Mouse (Mus musculus) liver, embryonic 14.5 days (tissue): ENCODE data around the gene Vmn1r195. TPM values are rescaled to one million over a fixed set of nuclear protein-coding genes. Genes with fewer than 3 reads are reported as not detected.
"Not testable (repeated sequence)": the region's sequence is repeated elsewhere in the genome, so short reads cannot be mapped to it uniquely, and the experiment has no call there.

Source experiments
- ATAC-seq: fragments of 200-750 bp; cut with Nextera tagmentation; 2 replicates; pipeline ENCODE4 v1.8.0; 2017; ENCODE audit warnings: moderate number of reproducible peaks, mild to moderate bottlenecking, moderate library complexity; ENCODE audit not compliant: insufficient read depth
- DNase-seq, 3 experiments: peaks; one replicate each; pipeline ENCODE4 v3.0.0-alpha.2; 2012 to 2013; ENCODE audit warnings: low read depth in 3 of 3, low spot score in 3 of 3
- H3K27ac ChIP-seq: fragments of 300-500 bp; sonication (generic); 2 replicates; pipeline ENCODE4 v1.5.1; 2014; ENCODE audit warnings: moderate library complexity, mild to moderate bottlenecking, control low read depth, inconsistent platforms
- H3K27me3 ChIP-seq: fragments of 300-500 bp; sonication (generic); 2 replicates; pipeline ENCODE4 v1.6.1; 2014; ENCODE audit warnings: mild to moderate bottlenecking, low read length, moderate library complexity; ENCODE audit not compliant: control insufficient read depth, insufficient read depth
- H3K36me3 ChIP-seq: fragments of 300-500 bp; sonication (generic); replicated peaks from 2 replicates; pipeline ENCODE4 v1.6.1; 2014; ENCODE audit warnings: low read depth; ENCODE audit not compliant: control insufficient read depth, insufficient read depth
- H3K4me1 ChIP-seq, 2 experiments: fragments of 200-500 bp in 1 of 2; fragments of 300-500 bp in 1 of 2; sonication (generic) in 1 of 2; replicated peaks; 2 replicates each; pipeline ENCODE4 v1.6.1; 2012 to 2014; ENCODE audit warnings: antibody characterized with exemption in 1 of 2, inconsistent platforms in 1 of 2, low read length in 1 of 2; ENCODE audit not compliant: control insufficient read depth in 2 of 2, insufficient read depth in 2 of 2
- H3K4me2 ChIP-seq: fragments of 300-500 bp; sonication (generic); 2 replicates; pipeline ENCODE4 v1.6.1; 2014; ENCODE audit warnings: low read depth, mild to moderate bottlenecking, control low read depth, moderate library complexity
- H3K4me3 ChIP-seq, 2 experiments: fragments of 200-500 bp in 1 of 2; fragments of 300-500 bp in 1 of 2; sonication (generic) in 1 of 2; 2 replicates each; pipeline ENCODE4 v1.5.1; 2012 to 2014; ENCODE audit warnings: low read depth in 2 of 2, low read length in 2 of 2, mild to moderate bottlenecking in 2 of 2, control low read depth in 1 of 2, inconsistent platforms in 1 of 2, moderate library complexity in 1 of 2; ENCODE audit not compliant: insufficient read depth in 1 of 2
- H3K9ac ChIP-seq: fragments of 300-500 bp; sonication (generic); replicated peaks from 2 replicates; pipeline ENCODE4 v1.6.1; 2014; ENCODE audit warnings: mild to moderate bottlenecking, control low read depth, moderate library complexity
- H3K9me3 ChIP-seq: fragments of 300-500 bp; sonication (generic); 2 replicates; pipeline ENCODE4 v1.6.1; 2016; ENCODE audit warnings: low read length, mixed read lengths; ENCODE audit not compliant: control insufficient read depth
- CTCF ChIP-seq: IDR thresholded peaks from 2 replicates; pipeline ENCODE4 v1.5.1; 2016; ENCODE audit warnings: antibody characterized with exemption, low read depth, control low read depth
- EP300 ChIP-seq: IDR thresholded peaks from 2 replicates; pipeline ENCODE4 v1.6.1; 2016; ENCODE audit warnings: antibody characterized with exemption, low read depth
- WGBS: fragments of 180-500 bp; shearing (Covaris S2); extraction: QIAGEN DNeasy Blood & Tissue Kit; methylation state at CpG from one replicate; pipeline ENCODE4 v1.1.7; 2014; ENCODE audit not compliant: insufficient replicate concordance; 5-methylcytosine and 5-hydroxymethylcytosine counted together
- polyA plus RNA-seq, 2 experiments: library from polyadenylated mRNA; depleted of rRNA in 1 of 2; stranded (reverse) in 1 of 2; unstranded in 1 of 2; fragments of >200 nt; fragmentation: Nextera tagmentation in 1 of 2; extraction: Ambion mirVana in 1 of 2; gene quantifications; 2 replicates each; pipeline versions ENCODE4 v1.2.1 to v1.2.3; 2012 to 2014

Gene Vmn1r195
- polyA plus RNA-seq, 2 experiments: not detected

- WGBS: 50% methylated on average over 2 of the region's 2 CpGs
- no peaks in the 10 kb centered on the region for H3K9me3 ChIP-seq
- no peak within 1 kb of the TSS for H3K4me3 ChIP-seq
- H3K9ac ChIP-seq: no peak within 1 kb of the TSS
- no peaks in the 10 kb centered on the region for H3K4me1 ChIP-seq
- no peak for TF ChIP-seq EP300
- TF ChIP-seq CTCF: no peak
- no peaks in the 10 kb centered on the region for H3K36me3 ChIP-seq
- no peak within 1 kb of the TSS for H3K27ac ChIP-seq
- H3K4me2 ChIP-seq: no peak within 1 kb of the TSS
- no peaks in the 10 kb centered on the region for H3K27me3 ChIP-seq
- DNase-seq: no peak
- ATAC-seq: no peak
These were observed 19.3 kb downstream of the Vmn1r195 start, which contains the start of gene Vmn1r196 for GRCm38 (mm10) chr13:22289620-22290019. Gene Vmn1r196, plus strand, starts transcription at chr13:22289920.

DNA sequence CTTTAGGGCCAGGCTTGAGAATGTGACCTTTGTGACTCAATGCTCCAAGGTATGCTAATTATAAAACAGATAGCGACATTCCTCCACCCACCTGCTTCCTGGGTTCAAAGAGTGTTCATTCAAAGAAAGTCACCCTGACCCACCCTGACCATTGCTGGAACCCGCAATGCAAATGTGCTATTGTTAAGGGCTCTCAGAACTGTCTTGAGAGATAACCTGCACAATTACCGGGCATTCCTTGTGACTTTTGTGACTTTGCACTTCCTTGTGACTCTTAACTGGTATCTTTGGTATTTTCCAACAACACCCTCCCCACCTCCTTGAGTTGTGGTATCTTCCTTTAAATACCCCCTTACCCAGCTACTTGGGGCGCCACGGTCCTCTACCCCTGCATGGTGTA, 37.8 kb downstream of the Vmn1r195 start:
- DNase-seq, H3K4me3 ChIP-seq, H3K4me2 ChIP-seq, H3K9me3 ChIP-seq, H3K36me3 ChIP-seq, H3K27me3 ChIP-seq, H3K4me1 ChIP-seq, ATAC-seq, H3K9ac ChIP-seq, H3K27ac ChIP-seq: not testable (repeated sequence)
- WGBS: 63% methylated on average over 5 of the region's 5 CpGs

GRCm38 (mm10) chr13:22315361-22315760, 45.0 kb downstream of the Vmn1r195 start:
- TF ChIP-seq EP300 (no peak), CTCF (no peak)
- H3K27me3 ChIP-seq: no peaks in the 10 kb centered on the region
- no peak overlapping the region for H3K4me2 ChIP-seq
- no peak for DNase-seq
- H3K9me3 ChIP-seq: no peaks in the 10 kb centered on the region
- H3K36me3 ChIP-seq: no peaks in the 10 kb centered on the region
- no peak overlapping the region for H3K4me3 ChIP-seq
- no peaks in the 10 kb centered on the region for H3K4me1 ChIP-seq
- H3K9ac ChIP-seq: no peak overlapping the region
- H3K27ac ChIP-seq: no peak overlapping the region
- no peak for ATAC-seq
- WGBS: 39% methylated on average over 2 of the region's 2 CpGs

DNA sequence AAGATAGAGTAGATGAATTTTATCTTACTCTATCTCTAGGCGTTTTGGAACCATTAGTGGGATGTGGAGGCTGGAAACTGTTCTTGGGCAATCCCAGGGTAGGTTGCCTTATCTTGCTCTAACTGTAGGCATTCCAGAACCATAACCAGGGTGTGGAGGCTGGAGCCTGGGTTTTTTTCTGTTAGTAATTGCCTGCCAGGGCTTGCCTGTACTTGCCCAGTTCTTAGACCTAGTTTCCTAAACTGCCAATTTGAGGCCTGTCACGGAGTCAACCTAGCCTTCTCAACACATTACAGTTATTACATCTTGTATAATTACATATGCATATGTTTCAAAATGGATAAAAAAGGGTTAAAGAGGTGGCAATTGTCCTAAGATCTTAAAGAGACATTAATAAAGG, 47.0 kb downstream of the Vmn1r195 start:
- no peak for ATAC-seq
- Histone ChIP-seq H3K27me3 (no peaks in the 10 kb centered on the region), H3K27ac (no peak overlapping the region), H3K9me3 (no peaks in the 10 kb centered on the region), H3K9ac (no peak overlapping the region), H3K4me2 (no peak overlapping the region), H3K36me3 (no peaks in the 10 kb centered on the region), H3K4me3 (no peak overlapping the region), H3K4me1 (no peaks in the 10 kb centered on the region)
- 49% methylated on average over 2 of the region's 2 CpGs for WGBS
- no peak for DNase-seq
- TF ChIP-seq CTCF: no peak
- TF ChIP-seq EP300: no peak

DNA sequence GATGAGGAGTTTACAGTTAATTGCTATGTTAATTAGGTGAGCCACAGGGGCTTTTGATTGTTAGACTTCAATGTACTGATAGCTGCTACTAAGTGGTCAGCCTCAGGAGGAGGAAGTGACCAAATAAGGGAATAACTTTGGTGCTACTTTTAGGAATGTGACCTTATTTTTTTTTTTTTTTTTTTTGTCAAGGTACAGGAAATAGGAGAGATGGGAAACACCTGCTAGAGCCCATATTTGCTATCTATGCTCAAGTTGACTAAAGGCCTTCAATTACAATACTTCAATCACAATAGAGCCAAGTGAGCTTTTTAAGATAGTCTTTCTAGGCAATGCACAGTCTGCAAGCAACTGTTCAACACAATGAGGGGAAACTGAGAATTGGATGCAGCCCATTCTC, 49.8 kb downstream of the Vmn1r195 start:
- no peak overlapping the region for H3K27ac ChIP-seq
- H3K36me3 ChIP-seq: no peaks in the 10 kb centered on the region
- ATAC-seq: no peak
- no peaks in the 10 kb centered on the region for H3K27me3 ChIP-seq
- no peak overlapping the region for H3K4me2 ChIP-seq
- no peaks in the 10 kb centered on the region for H3K4me1 ChIP-seq
- H3K9me3 ChIP-seq: no peaks in the 10 kb centered on the region
- no peak overlapping the region for H3K4me3 ChIP-seq
- H3K9ac ChIP-seq: no peak overlapping the region
- TF ChIP-seq CTCF (no peak), EP300 (no peak)
- no peak for DNase-seq

- no peak within 1 kb of the TSS for H3K4me2 ChIP-seq
- ATAC-seq: no peak
- no peak within 1 kb of the TSS for H3K9ac ChIP-seq
These were observed 54.0 kb downstream of the Vmn1r195 start, which contains the start of gene Vmn1r197 for GRCm38 (mm10) chr13:22324289-22324688. Gene Vmn1r197, plus strand, starts transcription at chr13:22324589.

More at GRCm38 (mm10) chr13:22324289-22324688, 54.0 kb downstream of the Vmn1r195 start, which contains the start of gene Vmn1r197:
- no peak for TF ChIP-seq CTCF
- TF ChIP-seq EP300: no peak
- H3K9me3 ChIP-seq: no peaks in the 10 kb centered on the region
- H3K27ac ChIP-seq: no peak within 1 kb of the TSS
- no peak within 1 kb of the TSS for H3K4me3 ChIP-seq
- no peaks in the 10 kb centered on the region for H3K27me3 ChIP-seq
- DNase-seq: no peak
- H3K4me1 ChIP-seq: no peaks in the 10 kb centered on the region
- no peaks in the 10 kb centered on the region for H3K36me3 ChIP-seq

Other genes starting within 250 kb of the Vmn1r195 start
- gene Hist1h2ah, start 235.0 kb upstream of the Vmn1r195 start, polyA plus RNA-seq (2012; rRNA removed): 8.7 and 17.9 TPM in 2 replicates
- 12.0 TPM in 2 replicates for gene Hist1h2ah, start 235.0 kb upstream of the Vmn1r195 start, polyA plus RNA-seq (2014; fragmentation: Nextera tagmentation; extraction: Ambion mirVana)
- 17.7 and 25.1 TPM in 2 replicates for gene Hist1h2bk, start 234.7 kb upstream of the Vmn1r195 start, polyA plus RNA-seq (2012; rRNA removed)
- gene Hist1h2bk, start 234.7 kb upstream of the Vmn1r195 start, polyA plus RNA-seq (2014; fragmentation: Nextera tagmentation; extraction: Ambion mirVana): 1.0 and 3.1 TPM in 2 replicates
- 66.4 and 87.2 TPM in 2 replicates for gene Hist1h4i, start 229.2 kb upstream of the Vmn1r195 start, polyA plus RNA-seq (2012; rRNA removed)
- 36.5 and 47.8 TPM in 2 replicates for gene Hist1h4i, start 229.2 kb upstream of the Vmn1r195 start, polyA plus RNA-seq (2014; fragmentation: Nextera tagmentation; extraction: Ambion mirVana)
- gene Hist1h2ag, start 227.6 kb upstream of the Vmn1r195 start, polyA plus RNA-seq (2012; rRNA removed): 35.2 and 55.3 TPM in 2 replicates
- gene Hist1h2ag, start 227.6 kb upstream of the Vmn1r195 start, polyA plus RNA-seq (2014; fragmentation: Nextera tagmentation; extraction: Ambion mirVana): 15.5 and 18.0 TPM in 2 replicates
- 21.4 and 38.1 TPM in 2 replicates for gene Hist1h2bj, start 227.3 kb upstream of the Vmn1r195 start, polyA plus RNA-seq (2012; rRNA removed)
- gene Hist1h2bj, start 227.3 kb upstream of the Vmn1r195 start, polyA plus RNA-seq (2014; fragmentation: Nextera tagmentation; extraction: Ambion mirVana): 11.2 and 12.4 TPM in 2 replicates
- gene Vmn1r188, start 186.1 kb upstream of the Vmn1r195 start, polyA plus RNA-seq (2012; rRNA removed): not detected in 2 replicates
- not detected in 2 replicates for gene Vmn1r188, start 186.1 kb upstream of the Vmn1r195 start, polyA plus RNA-seq (2014; fragmentation: Nextera tagmentation; extraction: Ambion mirVana)
- gene Vmn1r189, start 164.7 kb upstream of the Vmn1r195 start, polyA plus RNA-seq (2012; rRNA removed): not detected in 2 replicates
- not detected in 2 replicates for gene Vmn1r189, start 164.7 kb upstream of the Vmn1r195 start, polyA plus RNA-seq (2014; fragmentation: Nextera tagmentation; extraction: Ambion mirVana)
- not detected in 2 replicates for gene Vmn1r191, start 86.6 kb upstream of the Vmn1r195 start, polyA plus RNA-seq (2012; rRNA removed)
- not detected in 2 replicates for gene Vmn1r191, start 86.6 kb upstream of the Vmn1r195 start, polyA plus RNA-seq (2014; fragmentation: Nextera tagmentation; extraction: Ambion mirVana)
- gene Vmn1r192, start 79.4 kb upstream of the Vmn1r195 start, polyA plus RNA-seq (2012; rRNA removed): not detected in 2 replicates
- not detected in 2 replicates for gene Vmn1r192, start 79.4 kb upstream of the Vmn1r195 start, polyA plus RNA-seq (2014; fragmentation: Nextera tagmentation; extraction: Ambion mirVana)
- not detected in 2 replicates for gene Vmn1r193, start 47.4 kb upstream of the Vmn1r195 start, polyA plus RNA-seq (2012; rRNA removed)
- gene Vmn1r193, start 47.4 kb upstream of the Vmn1r195 start, polyA plus RNA-seq (2014; fragmentation: Nextera tagmentation; extraction: Ambion mirVana): not detected in 2 replicates
- gene Vmn1r194, start 26.3 kb upstream of the Vmn1r195 start, polyA plus RNA-seq (2012; rRNA removed): not detected in 2 replicates
- gene Vmn1r194, start 26.3 kb upstream of the Vmn1r195 start, polyA plus RNA-seq (2014; fragmentation: Nextera tagmentation; extraction: Ambion mirVana): not detected in 2 replicates
- not detected in 2 replicates for gene Vmn1r196, start 19.4 kb downstream of the Vmn1r195 start, polyA plus RNA-seq (2012; rRNA removed)
- gene Vmn1r196, start 19.4 kb downstream of the Vmn1r195 start, polyA plus RNA-seq (2014; fragmentation: Nextera tagmentation; extraction: Ambion mirVana): not detected in 2 replicates
- gene Vmn1r197, start 54.1 kb downstream of the Vmn1r195 start, polyA plus RNA-seq (2012; rRNA removed): not detected in 2 replicates
- not detected in 2 replicates for gene Vmn1r197, start 54.1 kb downstream of the Vmn1r195 start, polyA plus RNA-seq (2014; fragmentation: Nextera tagmentation; extraction: Ambion mirVana)
- not detected in 2 replicates for gene Vmn1r198, start 79.8 kb downstream of the Vmn1r195 start, polyA plus RNA-seq (2012; rRNA removed)
- gene Vmn1r198, start 79.8 kb downstream of the Vmn1r195 start, polyA plus RNA-seq (2014; fragmentation: Nextera tagmentation; extraction: Ambion mirVana): not detected in 2 replicates
- not detected in 2 replicates for gene Vmn1r199, start 109.3 kb downstream of the Vmn1r195 start, polyA plus RNA-seq (2012; rRNA removed)
- gene Vmn1r199, start 109.3 kb downstream of the Vmn1r195 start, polyA plus RNA-seq (2014; fragmentation: Nextera tagmentation; extraction: Ambion mirVana): not detected in 2 replicates
- gene Vmn1r200, start 119.9 kb downstream of the Vmn1r195 start, polyA plus RNA-seq (2012; rRNA removed): not detected in 2 replicates
- gene Vmn1r200, start 119.9 kb downstream of the Vmn1r195 start, polyA plus RNA-seq (2014; fragmentation: Nextera tagmentation; extraction: Ambion mirVana): not detected in 2 replicates
- not detected in 2 replicates for gene Vmn1r201, start 201.4 kb downstream of the Vmn1r195 start, polyA plus RNA-seq (2012; rRNA removed)
- not detected in 2 replicates for gene Vmn1r201, start 201.4 kb downstream of the Vmn1r195 start, polyA plus RNA-seq (2014; fragmentation: Nextera tagmentation; extraction: Ambion mirVana)
- gene Vmn1r202, start 234.9 kb downstream of the Vmn1r195 start, polyA plus RNA-seq (2012; rRNA removed): not detected in 2 replicates
- not detected in 2 replicates for gene Vmn1r202, start 234.9 kb downstream of the Vmn1r195 start, polyA plus RNA-seq (2014; fragmentation: Nextera tagmentation; extraction: Ambion mirVana)
- not detected in 2 replicates for gene Vmn1r203, start 247.6 kb downstream of the Vmn1r195 start, polyA plus RNA-seq (2012; rRNA removed)
- not detected in 2 replicates for gene Vmn1r203, start 247.6 kb downstream of the Vmn1r195 start, polyA plus RNA-seq (2014; fragmentation: Nextera tagmentation; extraction: Ambion mirVana)